Mouse (Mus musculus): ENCODE measurements around the gene Egfl7. TPM values are rescaled to one million over a fixed set of nuclear protein-coding genes. Genes with fewer than 3 reads are reported as not detected.

Gene Egfl7
- polyA plus RNA-seq, 1 experiment from 2014 or later, result 72.2 TPM

MicroRNAs encoded within 50 kb of the gene (microRNA counts, 519-probe panel; counts per million panel counts)
- microRNA mmu-miR-126-3p, result 5,441 counts per million, percentile 89 among the panel's probes with 10 or more counts
- microRNA mmu-miR-126-5p, result 4,251 counts per million, percentile 64 among the panel's probes with 10 or more counts

Small RNA genes within 50 kb of the gene (microRNA-seq; reads per million reads assigned to microRNA genes)
- gene Mir126a, result not detected
- not detected for gene Mir126b

Other genes starting within 250 kb of the Egfl7 start
- 31.0 and 31.6 TPM in 2 replicates for gene Dnlz, start 227.9 kb upstream of the Egfl7 start, polyA plus RNA-seq (2014; fragmentation: Nextera tagmentation; extraction: Ambion mirVana)
- gene Card9, start 219.1 kb upstream of the Egfl7 start, polyA plus RNA-seq (2014; fragmentation: Nextera tagmentation; extraction: Ambion mirVana), result 1.0 and 1.1 TPM in 2 replicates
- 25.3 and 31.2 TPM in 2 replicates for gene Snapc4, start 199.4 kb upstream of the Egfl7 start, polyA plus RNA-seq (2014; fragmentation: Nextera tagmentation; extraction: Ambion mirVana)
- gene Entr1, start 190.7 kb upstream of the Egfl7 start, polyA plus RNA-seq (2014; fragmentation: Nextera tagmentation; extraction: Ambion mirVana), result 128 and 132 TPM in 2 replicates
- 99.8 and 111 TPM in 2 replicates for gene Pmpca, start 190.7 kb upstream of the Egfl7 start, polyA plus RNA-seq (2014; fragmentation: Nextera tagmentation; extraction: Ambion mirVana)
- gene Inpp5e, start 170.8 kb upstream of the Egfl7 start, polyA plus RNA-seq (2014; fragmentation: Nextera tagmentation; extraction: Ambion mirVana), result 24.4 and 28.5 TPM in 2 replicates
- 36.3 and 40.9 TPM in 2 replicates for gene Sec16a, start 134.8 kb upstream of the Egfl7 start, polyA plus RNA-seq (2014; fragmentation: Nextera tagmentation; extraction: Ambion mirVana)
- gene Notch1, start 63.4 kb upstream of the Egfl7 start, polyA plus RNA-seq (2014; fragmentation: Nextera tagmentation; extraction: Ambion mirVana), result 14.5 and 15.0 TPM in 2 replicates
- gene Gm20532, start 6.6 kb downstream of the Egfl7 start, polyA plus RNA-seq (2014; fragmentation: Nextera tagmentation; extraction: Ambion mirVana), result 0.27 TPM in 1 of 2 replicates, not detected in the other
- 12.2 and 12.8 TPM in 2 replicates for gene Agpat2, start 24.4 kb downstream of the Egfl7 start, polyA plus RNA-seq (2014; fragmentation: Nextera tagmentation; extraction: Ambion mirVana)
- gene Fam69b, start 48.4 kb downstream of the Egfl7 start, polyA plus RNA-seq (2014; fragmentation: Nextera tagmentation; extraction: Ambion mirVana), result 42.4 and 45.1 TPM in 2 replicates
- not detected in 2 replicates for gene Lcn4, start 91.3 kb downstream of the Egfl7 start, polyA plus RNA-seq (2014; fragmentation: Nextera tagmentation; extraction: Ambion mirVana)

All from limb, embryonic 11.5 days (tissue).